Mouse (Mus musculus) midbrain, postnatal 0 days (tissue): ENCODE results near the gene Gls. TPM values are rescaled to one million over a fixed set of nuclear protein-coding genes. Genes with fewer than 3 reads are reported as not detected.

Source experiments
- ATAC-seq: fragments of 200-750 bp; cut with Nextera tagmentation; 2 replicates; pipeline ENCODE4 v1.8.0; 2017; ENCODE audit warnings: moderate number of reproducible peaks, mild to moderate bottlenecking, moderate TSS enrichment, moderate library complexity; ENCODE audit not compliant: low FRiP score
- DNase-seq: peaks from one replicate; pipeline ENCODE4 v3.0.0-alpha.2; 2015; ENCODE audit warnings: low spot score
- H3K27ac ChIP-seq: fragments of 300-500 bp; sonication (generic); 2 replicates; pipeline ENCODE4 v1.5.1; 2014; ENCODE audit warnings: low read depth, mild to moderate bottlenecking, low read length, mixed read lengths
- H3K27me3 ChIP-seq: fragments of 300-500 bp; sonication (generic); 2 replicates; pipeline ENCODE4 v1.6.1; 2014; ENCODE audit warnings: low read length, control low read depth, mixed read lengths; ENCODE audit not compliant: insufficient read depth
- H3K36me3 ChIP-seq: fragments of 300-500 bp; sonication (generic); 2 replicates; pipeline ENCODE4 v1.6.1; 2014; ENCODE audit warnings: low read length, control low read depth, mixed read lengths; ENCODE audit not compliant: insufficient read depth
- H3K4me1 ChIP-seq: fragments of 300-500 bp; sonication (generic); 2 replicates; pipeline ENCODE4 v1.6.1; 2014; ENCODE audit warnings: mild to moderate bottlenecking, control low read depth, antibody characterized with exemption, low read length, mixed read lengths; ENCODE audit not compliant: insufficient read depth
- H3K4me2 ChIP-seq: fragments of 300-500 bp; sonication (generic); 2 replicates; pipeline ENCODE4 v1.6.1; 2014; ENCODE audit warnings: low read depth, mild to moderate bottlenecking, low read length, mixed read lengths; ENCODE audit not compliant: poor library complexity, severe bottlenecking
- H3K4me3 ChIP-seq: fragments of 300-500 bp; sonication (generic); 2 replicates; pipeline ENCODE4 v1.5.1; 2014; ENCODE audit warnings: low read depth, mild to moderate bottlenecking, low read length, moderate library complexity
- H3K9ac ChIP-seq: fragments of 300-500 bp; sonication (generic); replicated peaks from 2 replicates; pipeline ENCODE4 v1.6.1; 2014; ENCODE audit warnings: mild to moderate bottlenecking, low read length, moderate library complexity, mixed read lengths; ENCODE audit not compliant: poor library complexity, severe bottlenecking
- H3K9me3 ChIP-seq: fragments of 300-500 bp; sonication (generic); 2 replicates; pipeline ENCODE4 v1.6.1; 2016; ENCODE audit warnings: low read length, control low read depth
- CTCF ChIP-seq: IDR thresholded peaks from 2 replicates; pipeline ENCODE4 v1.5.1; 2016; ENCODE audit warnings: antibody characterized with exemption, mild to moderate bottlenecking
- WGBS: fragments of 180-500 bp; shearing (Covaris S2); extraction: QIAGEN DNeasy Blood & Tissue Kit; methylation state at CpG from one replicate; pipeline ENCODE4 v1.1.7; 2014; 5-methylcytosine and 5-hydroxymethylcytosine counted together
- polyA plus RNA-seq: library from polyadenylated mRNA; unstranded; fragments of >200 nt; fragmentation: Nextera tagmentation; extraction: Ambion mirVana; gene quantifications from 2 replicates; pipeline ENCODE4 v1.2.1, GENCODE M21; 2015
- total RNA-seq: library from RNA; depleted of rRNA; stranded (reverse); fragments of >200 nt; gene quantifications from 2 replicates; pipeline ENCODE4 v1.2.3, GENCODE M21; 2014

The Gls gene
- total and polyA plus RNA-seq, 2 experiments from 2014 or later: 33.3 to 181 TPM

GRCm38 (mm10) chr1:52260354-52261090 lies 27.5 kb upstream of the Gls start:
- DNase-seq (no peak), ATAC-seq (no peak)
- Histone ChIP-seq H3K4me1 (no peaks in the 10 kb centered on the region), H3K27me3 (no peaks in the 10 kb centered on the region), H3K9ac (no peak overlapping the region), H3K36me3 (no peaks in the 10 kb centered on the region), H3K4me2 (no peak overlapping the region), H3K9me3 (no peaks in the 10 kb centered on the region), H3K4me3 (no peak overlapping the region), H3K27ac (no peak overlapping the region)
- 96% methylated on average over 4 of the region's 4 CpGs for WGBS
- no peak for TF ChIP-seq CTCF

- Histone ChIP-seq H3K4me2 (no peak overlapping the region), H3K27me3 (no peaks in the 10 kb centered on the region), H3K9me3 (no peaks in the 10 kb centered on the region), H3K4me3 (no peak overlapping the region), H3K9ac (no peak overlapping the region), H3K27ac (no peak overlapping the region), H3K36me3 (no peaks in the 10 kb centered on the region), H3K4me1 (no peaks in the 10 kb centered on the region)
- ATAC-seq (no peak), DNase-seq (no peak)
- no peak for TF ChIP-seq CTCF
- WGBS: 86% methylated on average over 9 of the region's 9 CpGs
Observed at GRCm38 (mm10) chr1:52258006-52258749, 25.1 kb upstream of the Gls start.

- no peak for TF ChIP-seq CTCF
- H3K27me3 ChIP-seq: no peaks in the 10 kb centered on the region
- no peaks in the 10 kb centered on the region for H3K4me1 ChIP-seq
- H3K9me3 ChIP-seq: no peaks in the 10 kb centered on the region
- WGBS: 85% methylated on average over 4 of the region's 4 CpGs
- no peak overlapping the region for H3K4me2 ChIP-seq
- no peak for DNase-seq
- no peak overlapping the region for H3K9ac ChIP-seq
- no peak overlapping the region for H3K4me3 ChIP-seq
- no peak overlapping the region for H3K27ac ChIP-seq
- H3K36me3 ChIP-seq: no peaks in the 10 kb centered on the region
- ATAC-seq: no peak
Observed at GRCm38 (mm10) chr1:52256916-52257315, 23.9 kb upstream of the Gls start.

GRCm38 (mm10) chr1:52256194-52256593 lies 23.2 kb upstream of the Gls start:
- Histone ChIP-seq H3K4me2 (no peak overlapping the region), H3K9ac (no peak overlapping the region), H3K27ac (no peak overlapping the region), H3K4me3 (no peak overlapping the region), H3K9me3 (no peaks in the 10 kb centered on the region), H3K36me3 (no peaks in the 10 kb centered on the region), H3K4me1 (no peaks in the 10 kb centered on the region), H3K27me3 (no peaks in the 10 kb centered on the region)
- DNase-seq (no peak), ATAC-seq (no peak)
- WGBS: 84% methylated on average over 4 of the region's 4 CpGs
- TF ChIP-seq CTCF: no peak

DNA sequence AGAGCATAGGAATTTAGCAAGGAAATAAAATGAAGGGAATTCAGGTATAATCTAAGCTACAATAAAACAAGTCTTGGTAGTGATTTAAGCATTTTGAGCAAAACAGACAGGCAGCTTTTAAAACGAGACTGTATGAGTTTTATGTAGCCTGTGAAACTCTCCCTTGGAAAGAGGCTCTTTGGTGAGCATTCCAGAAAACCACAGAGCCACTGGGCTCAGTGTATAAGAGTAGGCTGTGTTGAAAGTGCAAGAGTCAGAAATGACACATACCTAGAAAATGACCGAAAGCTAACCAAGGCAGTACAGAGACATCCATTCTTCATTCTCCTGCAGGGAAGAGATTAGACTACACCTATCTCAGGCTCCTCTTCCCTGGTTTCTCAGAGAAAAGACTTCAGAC lies 21.4 kb upstream of the Gls start:
- ATAC-seq (no peak), DNase-seq (no peak)
- H3K27ac ChIP-seq: no peak overlapping the region
- H3K36me3 ChIP-seq: no peaks in the 10 kb centered on the region
- no peaks in the 10 kb centered on the region for H3K27me3 ChIP-seq
- no peaks in the 10 kb centered on the region for H3K4me1 ChIP-seq
- WGBS: 83% methylated on average over 2 of the region's 2 CpGs
- H3K9me3 ChIP-seq: no peaks in the 10 kb centered on the region
- no peak overlapping the region for H3K4me2 ChIP-seq
- H3K9ac ChIP-seq: no peak overlapping the region
- H3K4me3 ChIP-seq: no peak overlapping the region
- TF ChIP-seq CTCF: no peak

DNA sequence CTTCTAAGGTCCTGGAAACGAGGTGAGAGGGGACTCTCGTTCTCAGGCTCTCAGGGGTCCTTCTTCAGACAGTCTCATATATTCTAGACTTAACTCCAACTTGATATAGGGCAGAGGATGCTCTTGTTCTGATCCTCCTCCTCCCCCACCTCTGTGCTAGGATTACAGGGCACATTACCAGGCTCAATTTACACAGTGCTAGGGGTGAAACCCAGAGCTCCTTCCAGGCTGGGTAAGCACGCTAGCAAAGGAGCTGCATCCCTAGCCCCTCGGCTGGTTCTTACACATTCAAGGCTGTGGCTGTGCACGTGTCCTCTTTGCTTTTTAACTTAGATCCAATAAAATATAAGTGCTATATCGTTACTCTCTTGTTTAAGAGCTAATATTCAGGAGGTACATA lies 20.4 kb upstream of the Gls start:
- H3K4me2 ChIP-seq: no peak overlapping the region
- no peak overlapping the region for H3K9ac ChIP-seq
- no peaks in the 10 kb centered on the region for H3K27me3 ChIP-seq
- no peaks in the 10 kb centered on the region for H3K36me3 ChIP-seq
- WGBS: 80% methylated on average over 6 of the region's 6 CpGs
- no peaks in the 10 kb centered on the region for H3K4me1 ChIP-seq
- no peak overlapping the region for H3K27ac ChIP-seq
- DNase-seq (no peak), ATAC-seq (no peak)
- no peaks in the 10 kb centered on the region for H3K9me3 ChIP-seq
- H3K4me3 ChIP-seq: no peak overlapping the region
- TF ChIP-seq CTCF: no peak
